Mouse (Mus musculus) bone marrow, adult 2 months (tissue): ENCODE data around the gene Phrf1.

Experiments
- CTCF ChIP-seq: fragments of 200-500 bp; IDR thresholded peaks from 2 replicates; pipeline ENCODE4 v1.5.1; 2011; ENCODE audit warnings: low read length, control low read depth; ENCODE audit not compliant: control insufficient read depth, insufficient read depth
- POLR2A ChIP-seq: fragments of 200-500 bp; IDR thresholded peaks from 2 replicates; pipeline ENCODE4 v1.6.1; 2011; ENCODE audit warnings: low read depth, mild to moderate bottlenecking, control low read depth, low read length, borderline replicate concordance; ENCODE audit not compliant: control insufficient read depth

GRCm38 (mm10) chr7:141198121-141198520 lies 30.5 kb upstream of the Phrf1 start:
- TF ChIP-seq CTCF, result no peak
- no peak for TF ChIP-seq POLR2A
